Mouse (Mus musculus) midbrain, embryonic 16.5 days (tissue): ENCODE results near the gene Chrnd. TPM values are rescaled to one million over a fixed set of nuclear protein-coding genes. Genes with fewer than 3 reads are reported as not detected.

ENCODE experiments used
- ATAC-seq: fragments of 200-750 bp; cut with Nextera tagmentation; 2 replicates; pipeline ENCODE4 v1.8.0; 2017; ENCODE audit warnings: moderate TSS enrichment
- H3K27ac ChIP-seq: fragments of 300-500 bp; sonication (generic); 2 replicates; pipeline ENCODE4 v1.5.1; 2014; ENCODE audit warnings: mild to moderate bottlenecking, low read length, mixed read lengths
- H3K27me3 ChIP-seq: fragments of 300-500 bp; sonication (generic); 2 replicates; pipeline ENCODE4 v1.6.1; 2014; ENCODE audit warnings: low read depth, low read length, mixed read lengths; ENCODE audit not compliant: control insufficient read depth, insufficient read depth
- H3K36me3 ChIP-seq: fragments of 300-500 bp; sonication (generic); 2 replicates; pipeline ENCODE4 v1.6.1; 2014; ENCODE audit warnings: mild to moderate bottlenecking, low read length, moderate library complexity, mixed read lengths; ENCODE audit not compliant: control insufficient read depth, insufficient read depth
- H3K4me1 ChIP-seq: fragments of 300-500 bp; sonication (generic); 2 replicates; pipeline ENCODE4 v1.6.1; 2014; ENCODE audit warnings: mild to moderate bottlenecking, low read length, mixed read lengths; ENCODE audit not compliant: control insufficient read depth, insufficient read depth
- H3K4me2 ChIP-seq: fragments of 300-500 bp; sonication (generic); 2 replicates; pipeline ENCODE4 v1.6.1; 2014; ENCODE audit warnings: mild to moderate bottlenecking, low read length, mixed read lengths
- H3K4me3 ChIP-seq: fragments of 300-500 bp; sonication (generic); 2 replicates; pipeline ENCODE4 v1.5.1; 2014; ENCODE audit warnings: low read depth, mild to moderate bottlenecking, low read length, moderate library complexity, mixed read lengths
- H3K9ac ChIP-seq: fragments of 300-500 bp; sonication (generic); 2 replicates; pipeline ENCODE4 v1.6.1; 2014; ENCODE audit warnings: low read depth, low read length, mixed read lengths
- H3K9me3 ChIP-seq: fragments of 300-500 bp; sonication (generic); replicated peaks from 2 replicates; pipeline ENCODE4 v1.6.1; 2014; ENCODE audit warnings: mild to moderate bottlenecking, low read length, mixed read lengths; ENCODE audit not compliant: control insufficient read depth, poor library complexity, severe bottlenecking
- WGBS: fragments of 180-500 bp; shearing (Covaris S2); extraction: QIAGEN DNeasy Blood & Tissue Kit; methylation state at CpG from one replicate; pipeline ENCODE4 v1.1.7; 2014; 5-methylcytosine and 5-hydroxymethylcytosine counted together
- polyA plus RNA-seq: library from polyadenylated mRNA; unstranded; fragments of >200 nt; fragmentation: Nextera tagmentation; extraction: Ambion mirVana; gene quantifications from 2 replicates; pipeline ENCODE4 v1.2.1, GENCODE M21; 2015

Gene Chrnd
- polyA plus RNA-seq, 1 experiment from 2014 or later = not detected

- 17% methylated on average over 17 of the region's 17 CpGs for WGBS
- Histone ChIP-seq H3K4me3 (no peak overlapping the region), H3K9me3 (no peaks in the 10 kb centered on the region), H3K27ac (no peak overlapping the region), H3K4me2 (no peak overlapping the region), H3K27me3 (peaks cover 11% of the 10 kb centered on the region), H3K9ac (no peak overlapping the region), H3K36me3 (no peaks in the 10 kb centered on the region), H3K4me1 (no peaks in the 10 kb centered on the region)
- ATAC-seq = no peak
Observed at GRCm38 (mm10) chr1:87206339-87206738, 15.9 kb downstream of the Chrnd start.

- H3K4me2 ChIP-seq = no peak overlapping the region
- H3K9ac ChIP-seq = no peak overlapping the region
- no peaks in the 10 kb centered on the region for H3K9me3 ChIP-seq
- peaks cover 24% of the 10 kb centered on the region for H3K4me1 ChIP-seq
- peaks cover 3% of the 10 kb centered on the region; the same call in 1 of the 2 replicates for H3K27me3 ChIP-seq
- H3K4me3 ChIP-seq = no peak overlapping the region
- H3K27ac ChIP-seq = no peak overlapping the region
- WGBS = 84% methylated on average over 4 of the region's 4 CpGs
- no peaks in the 10 kb centered on the region for H3K36me3 ChIP-seq
- ATAC-seq = no peak
Observed at GRCm38 (mm10) chr1:87211431-87211830, 21.0 kb downstream of the Chrnd start.

GRCm38 (mm10) chr1:87213735-87214704 is 23.6 kb downstream of the Chrnd start, which contains the start of gene Eif4e2:
Gene Eif4e2, plus strand, starts transcription at chr1:87213914.
- Histone ChIP-seq H3K27me3 (no peaks in the 10 kb centered on the region), H3K4me1 (peaks cover 31% of the 10 kb centered on the region), H3K36me3 (no peaks in the 10 kb centered on the region), H3K4me3 (peak within 1 kb of the TSS; percentile 79), H3K27ac (peak within 1 kb of the TSS; percentile 94), H3K9ac (peak within 1 kb of the TSS; percentile 90), H3K4me2 (peak within 1 kb of the TSS; percentile 75), H3K9me3 (no peaks in the 10 kb centered on the region)
- peak; percentile 97 for ATAC-seq
- WGBS = under 1% methylated on average over 96 of the region's 99 CpGs

- Histone ChIP-seq H3K27ac (peak overlapping the region; percentile 94), H3K4me3 (peak overlapping the region; percentile 79), H3K36me3 (peaks cover 2% of the 10 kb centered on the region; the same call in 1 of the 2 replicates), H3K4me1 (peaks cover 31% of the 10 kb centered on the region), H3K27me3 (no peaks in the 10 kb centered on the region), H3K4me2 (peak overlapping the region; percentile 75), H3K9me3 (no peaks in the 10 kb centered on the region), H3K9ac (peak overlapping the region; percentile 90)
- 26% methylated on average over 4 of the region's 4 CpGs for WGBS
- ATAC-seq = no peak
Observed at GRCm38 (mm10) chr1:87214748-87215147, 24.3 kb downstream of the Chrnd start.

GRCm38 (mm10) chr1:87217938-87218337 is 27.5 kb downstream of the Chrnd start:
- H3K9ac ChIP-seq = no peak overlapping the region
- no peak overlapping the region for H3K27ac ChIP-seq
- H3K4me3 ChIP-seq = no peak overlapping the region
- no peak overlapping the region for H3K4me2 ChIP-seq
- 70% methylated on average over 3 of the region's 3 CpGs for WGBS
- peaks cover 31% of the 10 kb centered on the region for H3K36me3 ChIP-seq
- H3K4me1 ChIP-seq = peaks cover 29% of the 10 kb centered on the region
- H3K27me3 ChIP-seq = no peaks in the 10 kb centered on the region
- no peaks in the 10 kb centered on the region for H3K9me3 ChIP-seq
- no peak for ATAC-seq

- no peak for ATAC-seq
- Histone ChIP-seq H3K4me2 (no peak overlapping the region), H3K36me3 (peaks cover 51% of the 10 kb centered on the region), H3K27me3 (no peaks in the 10 kb centered on the region), H3K9ac (no peak overlapping the region), H3K4me3 (no peak overlapping the region), H3K27ac (no peak overlapping the region), H3K9me3 (no peaks in the 10 kb centered on the region), H3K4me1 (no peaks in the 10 kb centered on the region)
- 95% methylated on average over 8 of the region's 8 CpGs for WGBS
Observed at GRCm38 (mm10) chr1:87225739-87226138, 35.3 kb downstream of the Chrnd start.

- no peak overlapping the region for H3K27ac ChIP-seq
- H3K9ac ChIP-seq = no peak overlapping the region
- H3K4me2 ChIP-seq = no peak overlapping the region
- H3K36me3 ChIP-seq = peaks cover 44% of the 10 kb centered on the region
- no peaks in the 10 kb centered on the region for H3K4me1 ChIP-seq
- WGBS = 91% methylated on average over 1 of the region's 1 CpGs
- H3K9me3 ChIP-seq = no peaks in the 10 kb centered on the region
- no peak overlapping the region for H3K4me3 ChIP-seq
- ATAC-seq = no peak
- no peaks in the 10 kb centered on the region for H3K27me3 ChIP-seq
Observed at GRCm38 (mm10) chr1:87226409-87227159, 36.2 kb downstream of the Chrnd start.

GRCm38 (mm10) chr1:87227160-87227550 is 36.7 kb downstream of the Chrnd start:
- Histone ChIP-seq H3K4me2 (no peak overlapping the region), H3K27ac (no peak overlapping the region), H3K9ac (no peak overlapping the region), H3K36me3 (peaks cover 39% of the 10 kb centered on the region), H3K4me3 (no peak overlapping the region), H3K4me1 (no peaks in the 10 kb centered on the region), H3K27me3 (no peaks in the 10 kb centered on the region), H3K9me3 (no peaks in the 10 kb centered on the region)
- 91% methylated on average over 3 of the region's 3 CpGs for WGBS
- no peak for ATAC-seq

- H3K4me3 ChIP-seq = no peak overlapping the region
- H3K4me1 ChIP-seq = no peaks in the 10 kb centered on the region
- no peaks in the 10 kb centered on the region for H3K27me3 ChIP-seq
- H3K9ac ChIP-seq = no peak overlapping the region
- WGBS = 68% methylated on average over 5 of the region's 5 CpGs
- H3K27ac ChIP-seq = no peak overlapping the region
- no peaks in the 10 kb centered on the region for H3K9me3 ChIP-seq
- ATAC-seq = no peak
- peaks cover 39% of the 10 kb centered on the region for H3K36me3 ChIP-seq
- no peak overlapping the region for H3K4me2 ChIP-seq
Observed at GRCm38 (mm10) chr1:87230606-87231005, 40.2 kb downstream of the Chrnd start.
